ENCODE assay signal across 22 mouse cellular contexts in genomic region chr12:16859781-16860180, GRCm38 (mm10). TPM values are rescaled to one million over a fixed set of nuclear protein-coding genes. Genes with fewer than 3 reads are reported as not detected.
"Had no signal": no experiment of that assay in that cellular context is flagged by ENCODE, and none has a peak within 500 bp of the region (broad histone marks: within the 10 kb centered on the region; RNA-seq: fewer than 3 reads in every experiment).

No protein-coding gene starts in this region.

- ATAC-seq: midbrain, embryonic 16.5 days had no signal

- H3K9ac ChIP-seq: liver, embryonic 15.5 days; lung, embryonic 14.5 days; midbrain, embryonic 12.5 days; neural tube, embryonic 13.5 days; neural tube, embryonic 15.5 days had no signal

- H3K27ac ChIP-seq: liver, embryonic 15.5 days; midbrain, embryonic 10.5 days; midbrain, embryonic 12.5 days; neural tube, embryonic 13.5 days; neural tube, embryonic 15.5 days had no signal

- H3K4me2 ChIP-seq: liver, embryonic 15.5 days; lung, embryonic 14.5 days; midbrain, embryonic 12.5 days; neural tube, embryonic 13.5 days; neural tube, embryonic 15.5 days had no signal

- H3K9me3 ChIP-seq: liver, embryonic 15.5 days; midbrain, embryonic 10.5 days; midbrain, embryonic 12.5 days; neural tube, embryonic 13.5 days; neural tube, embryonic 15.5 days had no signal

- H3K27me3 ChIP-seq: liver, embryonic 15.5 days; midbrain, embryonic 12.5 days; neural tube, embryonic 13.5 days; neural tube, embryonic 15.5 days had no signal

- H3K4me1 ChIP-seq: liver, embryonic 15.5 days had no signal

- H3K4me3 ChIP-seq: liver, embryonic 15.5 days; midbrain, embryonic 10.5 days; midbrain, embryonic 12.5 days; myocyte; neural tube, embryonic 13.5 days; neural tube, embryonic 15.5 days had no signal

- DNase-seq: lung, adult 18-20 months; lung, embryonic 14.5 days; lung, postnatal 10 days; lung, postnatal 4 days; midbrain, embryonic 14.5 days; retina, postnatal 1 day; right cerebral cortex, adult 18-20 months; right cerebral cortex, postnatal 25 days; right cerebral cortex, postnatal 4 days; spleen, adult 18-20 months; thymus, adult 18-20 months; thymus, postnatal 14 days; thymus, postnatal 36 days had no signal

- H3K36me3 ChIP-seq: liver, embryonic 15.5 days; midbrain, embryonic 10.5 days; midbrain, embryonic 12.5 days; neural tube, embryonic 13.5 days; neural tube, embryonic 15.5 days had no signal

RNA-seq across cellular contexts. Expression of gene Greb1, which starts 59.1 kb away (rescaled TPM):
- total RNA-seq: megakaryocyte, adult 5-6 weeks; megakaryocyte-erythroid progenitor cell, adult 5-6 weeks had no signal
